Mouse (Mus musculus) spleen, adult 2 months (tissue): Measurements from ENCODE around the gene H2afy2. TPM values are rescaled to one million over a fixed set of nuclear protein-coding genes. Genes with fewer than 3 reads are reported as not detected.

Experiments used
- DNase-seq, 2 experiments: peaks; one replicate each; pipeline versions ENCODE4 v3.0.0 to v3.0.0-alpha.2; 2012 to 2021; ENCODE audit warnings: low spot score in 2 of 2, low read depth in 1 of 2
- H3K27ac ChIP-seq: fragments of 200-500 bp; 2 replicates; pipeline ENCODE4 v1.5.1; 2012; ENCODE audit warnings: low read length, inconsistent platforms; ENCODE audit not compliant: insufficient read depth
- H3K27me3 ChIP-seq: fragments of 200-500 bp; 2 replicates; pipeline ENCODE4 v1.6.1; 2012; ENCODE audit warnings: mild to moderate bottlenecking, moderate library complexity, low read length, inconsistent platforms; ENCODE audit not compliant: control insufficient read depth, insufficient read depth
- H3K36me3 ChIP-seq: fragments of 200-500 bp; 2 replicates; pipeline ENCODE4 v1.6.1; 2012; ENCODE audit warnings: mild to moderate bottlenecking, low read length, inconsistent platforms; ENCODE audit not compliant: control insufficient read depth, insufficient read depth
- H3K4me1 ChIP-seq: fragments of 200-500 bp; 2 replicates; pipeline ENCODE4 v1.6.1; 2011; ENCODE audit warnings: inconsistent platforms; ENCODE audit not compliant: control insufficient read depth, insufficient read depth, insufficient read length
- H3K4me3 ChIP-seq: fragments of 200-500 bp; 2 replicates; pipeline ENCODE4 v1.5.1; 2011; ENCODE audit warnings: mild to moderate bottlenecking, inconsistent platforms; ENCODE audit not compliant: insufficient read depth, insufficient read length; ENCODE audit errors: extremely low read depth
- CTCF ChIP-seq: fragments of 200-500 bp; IDR thresholded peaks from 2 replicates; pipeline ENCODE4 v1.5.1; 2011; ENCODE audit warnings: mild to moderate bottlenecking, inconsistent platforms; ENCODE audit not compliant: insufficient read depth, insufficient read length, insufficient replicate concordance; ENCODE audit errors: extremely low read depth
- POLR2A ChIP-seq: fragments of 200-500 bp; IDR thresholded peaks from 2 replicates; pipeline ENCODE4 v1.6.1; 2011; ENCODE audit warnings: low read depth, low read length, inconsistent platforms
- WGBS: fragments of 180-500 bp; shearing (Covaris S2); methylation state at CpG from one replicate; pipeline ENCODE4 v1.1.7; 2018; 5-methylcytosine and 5-hydroxymethylcytosine counted together
- polyA plus RNA-seq: library from polyadenylated mRNA; depleted of rRNA; stranded (reverse); fragments of >200 nt; gene quantifications from 2 replicates; pipeline ENCODE4 v1.2.3, GENCODE M21; 2012

Gene H2afy2
- polyA plus RNA-seq, 1 experiment = 0.78 TPM

DNA sequence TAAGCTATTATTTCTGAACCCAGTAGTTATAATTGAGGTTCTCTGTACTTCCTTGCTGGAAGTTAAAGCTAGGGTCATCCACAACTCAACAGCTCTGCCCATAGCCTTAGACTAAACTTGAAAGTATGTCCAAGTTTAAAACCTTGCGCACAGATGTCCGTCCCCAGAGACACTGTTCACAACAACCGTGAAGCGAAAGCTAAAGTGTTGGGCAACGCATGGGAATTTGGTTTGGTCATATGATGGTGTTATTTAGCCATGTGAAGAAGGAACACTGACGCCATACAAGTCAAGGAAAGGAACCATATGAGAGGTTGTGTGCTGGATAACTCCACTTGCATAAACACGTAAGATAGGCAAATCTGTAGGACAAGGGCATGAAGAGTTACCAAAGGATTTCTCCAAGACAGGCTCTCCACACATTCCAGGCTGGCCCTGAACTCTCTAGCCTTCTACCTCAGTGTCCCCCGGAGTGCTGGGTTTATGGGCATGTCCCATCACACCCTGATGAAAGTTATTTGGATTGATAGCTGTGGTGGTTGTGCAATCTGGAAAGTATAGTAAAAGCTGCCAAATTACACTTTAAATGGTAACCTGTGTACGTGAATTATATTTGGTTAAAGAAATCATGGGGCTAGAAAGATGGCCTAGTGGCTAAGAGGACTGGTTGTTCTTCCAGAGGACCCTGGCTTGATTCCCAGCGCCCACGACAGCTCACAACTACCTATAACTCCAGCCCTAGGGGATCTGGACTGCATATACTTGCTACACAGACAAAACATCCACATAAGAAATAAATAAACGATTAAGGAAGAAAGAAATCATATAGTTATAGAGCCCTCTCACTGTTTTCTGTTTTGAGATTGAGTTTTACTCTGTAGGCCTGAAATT is 66.3 kb downstream of the H2afy2 start:
- WGBS = 92% methylated on average over 12 of the region's 12 CpGs

DNA sequence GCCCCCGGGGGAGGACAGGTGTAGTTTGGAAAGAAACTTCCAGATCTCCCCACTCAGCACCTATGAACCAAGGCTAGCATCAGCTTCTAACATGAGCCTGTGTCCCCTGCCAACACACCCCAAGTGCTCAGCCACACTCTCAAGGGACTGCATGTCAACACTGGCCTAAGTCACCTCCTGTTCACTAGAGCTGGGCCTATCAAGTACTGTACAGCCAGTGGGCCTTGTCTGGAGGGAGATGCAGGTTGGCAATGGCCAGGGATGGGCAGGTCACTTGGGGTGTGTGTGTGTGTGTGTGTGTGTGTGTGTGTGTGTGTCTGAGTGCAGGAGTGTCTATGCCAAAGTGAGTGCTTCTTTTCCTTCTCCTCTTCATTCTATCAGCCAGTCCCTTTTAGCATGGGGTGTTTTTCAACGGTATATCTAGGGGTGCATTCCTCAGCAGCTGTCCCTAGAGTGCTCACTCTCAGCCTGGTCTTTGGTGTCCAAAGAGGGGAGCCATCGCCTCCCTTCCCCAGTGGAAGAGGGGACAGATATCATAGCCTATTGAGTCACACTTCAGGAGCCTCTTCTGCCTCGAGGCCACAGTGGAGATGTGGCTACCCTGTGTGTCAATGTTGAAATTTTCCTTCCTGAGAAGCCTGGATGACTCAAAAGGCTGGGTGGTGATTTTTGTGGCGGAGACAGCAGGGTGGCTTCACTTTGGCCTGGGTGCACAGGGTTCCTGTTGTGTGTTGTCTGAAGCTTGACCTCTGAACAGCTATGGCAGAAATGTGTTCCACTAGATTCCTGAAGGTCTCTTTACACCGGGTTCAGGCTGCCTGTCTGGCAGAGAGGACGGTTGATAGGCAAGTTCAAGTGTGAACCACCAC is 67.7 kb downstream of the H2afy2 start:
- DNase-seq = no peak
- TF ChIP-seq CTCF (no peak), POLR2A (no peak)
- Histone ChIP-seq H3K4me1 (no peaks in the 10 kb centered on the region), H3K27me3 (no peaks in the 10 kb centered on the region), H3K36me3 (no peaks in the 10 kb centered on the region), H3K4me3 (no peak overlapping the region), H3K27ac (no peak overlapping the region)
- 72% methylated on average over 7 of the region's 7 CpGs for WGBS

More for the DNA sequence above, 66.3 kb downstream of the H2afy2 start:
- Histone ChIP-seq H3K27me3 (no peaks in the 10 kb centered on the region), H3K27ac (no peak overlapping the region), H3K4me3 (no peak overlapping the region), H3K36me3 (no peaks in the 10 kb centered on the region), H3K4me1 (peaks cover 2% of the 10 kb centered on the region; the same call in 1 of the 2 replicates)
- DNase-seq = no peak
- TF ChIP-seq POLR2A (no peak), CTCF (no peak)

DNA sequence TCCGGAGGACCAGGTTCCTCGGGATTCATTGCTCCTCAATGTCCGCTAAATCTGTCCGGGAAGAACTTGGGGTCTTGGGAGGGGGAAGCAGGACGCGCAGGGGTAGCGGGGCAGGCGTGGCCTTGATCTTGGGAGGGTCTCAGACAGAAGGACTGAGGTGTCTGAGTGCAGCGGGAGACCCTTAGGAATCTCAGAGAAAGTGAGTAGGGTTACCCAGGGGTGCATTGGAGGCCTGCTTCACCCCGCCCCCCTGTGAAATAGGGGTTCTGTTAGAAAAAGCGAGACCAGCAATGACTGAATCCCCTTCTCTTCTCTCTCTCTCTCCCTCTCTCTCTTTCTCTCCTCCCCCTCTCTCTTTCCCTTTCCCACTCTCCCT is 68.5 kb downstream of the H2afy2 start:
- Histone ChIP-seq H3K4me1 (no peaks in the 10 kb centered on the region), H3K27me3 (no peaks in the 10 kb centered on the region), H3K27ac (no peak overlapping the region), H3K4me3 (peak overlapping the region; percentile 63), H3K36me3 (no peaks in the 10 kb centered on the region)
- 13% methylated on average over 11 of the region's 11 CpGs for WGBS
- no peak for DNase-seq
- TF ChIP-seq CTCF = no peak
- TF ChIP-seq POLR2A = no peak

DNA sequence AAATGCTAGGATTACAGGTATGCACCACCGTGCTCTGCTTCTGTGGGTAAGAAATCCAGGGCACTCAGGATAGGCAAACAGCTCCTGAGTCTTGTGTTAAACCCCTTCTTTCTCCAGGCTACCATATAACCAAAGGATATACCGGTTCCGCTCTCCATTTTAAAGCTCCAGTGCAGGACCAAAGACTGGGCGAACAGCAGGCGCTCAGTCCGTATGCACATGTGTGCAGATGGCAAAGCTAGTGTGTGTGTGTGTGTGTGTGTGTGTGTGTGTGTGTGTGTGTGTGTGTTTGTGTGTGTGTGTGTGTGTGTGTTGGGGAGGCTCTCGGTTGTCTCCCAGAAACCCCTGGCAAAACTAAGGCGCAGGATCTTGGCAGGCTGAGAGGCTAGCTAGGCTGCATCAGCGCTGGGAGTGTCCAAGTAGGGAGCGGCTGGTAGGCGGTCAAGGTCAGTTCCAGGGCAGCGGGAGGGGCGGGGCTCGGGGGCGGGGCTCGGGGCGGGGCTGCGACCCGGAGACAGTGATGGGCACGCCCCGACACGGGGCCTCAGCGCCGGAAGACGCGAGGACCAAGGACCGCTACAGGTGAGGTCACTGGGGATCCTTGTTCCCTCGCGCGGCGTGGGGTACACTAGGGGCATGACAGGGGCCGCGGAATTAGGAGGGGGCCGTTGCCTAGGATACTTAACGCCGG is 69.0 kb downstream of the H2afy2 start, which contains the start of gene Aifm2:
Aifm2 (plus strand) TSS at position 493 of the 691 bp plus-strand sequence.
- Histone ChIP-seq H3K27me3 (no peaks in the 10 kb centered on the region), H3K4me3 (peak within 1 kb of the TSS; percentile 63), H3K27ac (no peak within 1 kb of the TSS), H3K36me3 (no peaks in the 10 kb centered on the region), H3K4me1 (no peaks in the 10 kb centered on the region)
- 16% methylated on average over 33 of the region's 36 CpGs for WGBS
- peak in 1 of 2 experiments; percentile 20 for DNase-seq
- no peak for TF ChIP-seq POLR2A

DNA sequence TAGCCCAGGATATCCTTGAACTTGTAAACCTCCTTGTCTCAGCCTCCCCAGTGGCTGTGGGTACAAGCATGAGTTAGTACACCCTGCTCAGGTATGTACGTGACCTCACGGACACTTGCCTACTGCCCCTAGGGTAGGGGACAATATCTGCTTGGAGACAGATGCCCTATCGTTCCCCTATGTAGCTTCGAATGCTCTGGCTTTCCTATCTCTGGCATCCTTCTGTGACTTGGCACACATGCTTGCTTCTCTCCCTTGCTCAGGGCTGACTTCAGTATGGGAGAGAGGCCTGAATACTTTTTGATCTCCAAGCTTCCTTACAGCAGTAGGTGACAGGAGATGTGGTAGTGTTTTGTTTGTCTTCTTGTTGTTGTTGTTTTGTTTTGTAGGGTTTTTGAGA is 69.8 kb downstream of the H2afy2 start:
- Histone ChIP-seq H3K27ac (no peak overlapping the region), H3K36me3 (no peaks in the 10 kb centered on the region), H3K4me1 (no peaks in the 10 kb centered on the region), H3K4me3 (no peak overlapping the region), H3K27me3 (no peaks in the 10 kb centered on the region)
- DNase-seq = no peak
- no peak for TF ChIP-seq CTCF
- no peak for TF ChIP-seq POLR2A
- 77% methylated on average over 4 of the region's 4 CpGs for WGBS

DNA sequence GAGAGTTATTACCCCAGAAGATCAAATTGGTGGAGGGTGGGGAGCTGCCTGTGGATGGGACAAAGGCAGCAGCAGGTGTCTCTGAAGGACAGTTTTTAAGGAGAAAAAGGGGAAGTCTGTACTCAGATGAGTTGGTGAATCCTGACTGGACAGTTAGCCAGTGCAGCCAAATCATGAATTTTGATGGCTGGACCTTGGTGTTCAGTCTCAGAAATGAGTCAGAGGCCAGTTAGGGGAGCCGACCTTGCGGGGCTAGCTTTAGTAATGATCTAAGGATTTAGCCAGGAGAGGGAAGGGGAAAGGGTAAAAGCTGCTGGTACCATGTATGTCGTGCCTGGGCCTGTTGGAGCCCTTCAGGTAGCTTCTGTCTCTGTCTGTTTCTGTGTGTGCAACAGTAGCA is 70.3 kb downstream of the H2afy2 start:
- Histone ChIP-seq H3K27me3 (no peaks in the 10 kb centered on the region), H3K4me1 (no peaks in the 10 kb centered on the region), H3K4me3 (no peak overlapping the region), H3K36me3 (no peaks in the 10 kb centered on the region), H3K27ac (no peak overlapping the region)
- DNase-seq = no peak
- whole genome bisulfite sequencing = 74% methylated on average over 3 of the region's 3 CpGs
- TF ChIP-seq CTCF (no peak), POLR2A (no peak)
